Mouse (Mus musculus): ENCODE data around the gene Crygn. TPM values are rescaled to one million over a fixed set of nuclear protein-coding genes. Genes with fewer than 3 reads are reported as not detected.

Crygn gene
- polyA plus RNA-seq, 1 experiment from 2014 or later = not detected

DNA sequence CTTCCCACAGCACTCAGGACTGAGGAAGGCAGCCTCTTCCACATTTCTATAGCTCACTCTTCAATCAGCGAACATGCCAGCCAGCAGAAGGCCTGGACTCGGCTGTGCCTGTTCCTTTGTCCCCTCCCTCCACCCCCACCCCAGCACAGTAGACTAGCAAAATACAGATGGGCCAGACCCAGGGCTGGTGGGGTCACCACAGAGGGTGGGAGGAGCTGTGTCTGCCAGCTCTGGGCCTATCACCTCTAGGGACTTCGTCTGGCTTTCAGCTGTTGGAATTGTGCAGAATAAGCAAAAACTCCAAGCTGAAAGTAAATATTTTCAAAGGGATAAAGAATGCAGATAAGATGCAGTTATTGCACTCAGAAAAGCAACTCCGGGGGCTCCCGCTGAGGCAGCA, 33.0 kb downstream of the Crygn start:
- H3K27ac ChIP-seq = peak overlapping the region; percentile 22; the same call in 1 of the 2 replicates
- no peaks in the 10 kb centered on the region for H3K9me3 ChIP-seq (replicated peaks)
- 59% methylated on average over 5 of the region's 5 CpGs for WGBS
- ATAC-seq = peak; percentile 58; the same call in 1 of the 2 replicates
- 0 out of 2 replicates have a peak overlapping the region, but pooled peaks have one; percentile 12 for H3K9ac ChIP-seq
- no peak overlapping the region for H3K4me3 ChIP-seq
- no peaks in the 10 kb centered on the region for H3K36me3 ChIP-seq (ENCODE audit: poor library complexity, severe bottlenecking)
- peaks cover 8% of the 10 kb centered on the region for H3K4me1 ChIP-seq
- peaks cover 14% of the 10 kb centered on the region for H3K27me3 ChIP-seq
- no peak overlapping the region for H3K4me2 ChIP-seq

DNA sequence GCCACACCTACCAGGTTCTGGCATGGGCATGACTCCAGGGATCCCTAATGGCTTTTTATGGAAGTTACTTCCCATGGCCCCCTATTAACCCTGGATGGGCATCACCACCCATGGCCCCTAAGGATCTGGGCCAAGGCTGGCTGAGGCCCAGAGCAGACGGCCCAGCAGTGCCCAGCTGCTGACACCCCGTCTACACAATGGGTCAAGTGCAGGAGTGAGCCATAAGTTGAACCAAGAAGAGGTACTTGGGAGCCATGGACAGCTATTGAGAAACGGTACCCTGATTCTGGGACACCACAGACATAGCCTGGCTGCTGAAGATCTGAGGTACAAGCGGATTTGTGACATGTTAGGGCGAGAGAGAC, 33.6 kb downstream of the Crygn start:
- H3K36me3 ChIP-seq (ENCODE audit: poor library complexity, severe bottlenecking) = no peaks in the 10 kb centered on the region
- no peaks in the 10 kb centered on the region for H3K9me3 ChIP-seq (replicated peaks)
- peaks cover 9% of the 10 kb centered on the region for H3K27me3 ChIP-seq
- no peak overlapping the region for H3K4me2 ChIP-seq
- no peak overlapping the region for H3K4me3 ChIP-seq
- 0 out of 2 replicates have a peak, but pooled peaks cover 6% of the 10 kb centered on the region for H3K4me1 ChIP-seq
- H3K27ac ChIP-seq = no peak overlapping the region; the same call in 1 of the 2 replicates
- H3K9ac ChIP-seq = no peak overlapping the region
- 75% methylated on average over 5 of the region's 5 CpGs for WGBS
- no peak for ATAC-seq

DNA sequence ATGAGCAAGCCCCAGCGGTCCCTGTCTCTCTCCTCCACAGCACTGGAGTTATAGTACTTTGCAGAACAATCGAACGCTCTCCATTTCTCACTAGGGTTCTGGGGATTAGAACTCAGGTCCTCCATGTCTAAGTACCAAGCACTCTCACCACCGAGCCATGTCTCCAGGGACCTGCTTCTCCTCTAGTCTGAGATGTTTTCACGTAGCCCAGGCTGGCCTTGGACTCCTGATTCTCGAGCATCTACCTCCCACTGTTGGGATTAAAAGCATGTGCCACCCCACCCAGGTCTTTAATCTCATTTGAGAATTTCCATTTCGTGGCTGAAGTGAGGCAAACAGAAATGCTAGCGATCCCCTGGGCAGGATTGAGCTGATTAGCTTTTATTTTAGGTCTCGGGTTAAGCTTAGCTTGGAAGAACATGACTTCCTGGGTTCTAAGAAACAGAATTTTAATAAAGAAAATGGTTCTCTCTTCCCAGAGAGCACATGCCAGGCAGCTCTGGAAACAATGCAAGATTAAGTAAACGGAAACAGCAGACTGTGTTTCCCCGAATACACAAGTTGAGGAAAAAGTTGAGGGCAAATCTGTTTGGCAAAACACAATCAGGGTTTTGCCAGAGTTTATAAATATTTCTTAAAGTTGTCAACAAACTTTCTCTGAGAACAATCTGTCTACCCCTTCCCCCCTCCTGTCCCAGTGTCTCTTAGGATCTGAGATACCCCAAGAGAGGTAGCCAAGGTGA, 34.1 kb downstream of the Crygn start:
- WGBS = 63% methylated on average over 11 of the region's 11 CpGs
- no peak for ATAC-seq
- peaks cover 5% of the 10 kb centered on the region for H3K27me3 ChIP-seq

DNA sequence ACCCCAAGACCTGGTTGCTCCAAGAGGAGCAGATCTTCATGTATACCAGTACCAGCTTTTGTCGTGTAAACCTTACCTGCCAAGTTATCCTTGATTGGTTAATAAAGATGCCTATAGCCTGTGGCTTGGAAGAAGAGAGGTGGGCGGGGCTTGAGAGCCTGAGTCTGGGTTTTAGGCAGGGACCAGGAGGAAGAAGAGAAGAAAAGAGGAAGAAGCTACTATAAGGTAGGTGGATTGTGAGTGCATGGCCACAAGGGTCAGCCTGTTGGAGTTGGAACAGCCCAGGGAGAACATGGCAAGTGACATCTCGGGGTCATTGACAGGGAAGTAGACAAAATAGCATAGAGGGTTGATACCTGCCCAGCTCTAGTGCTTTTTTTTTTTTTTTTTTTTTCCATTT, 38.0 kb downstream of the Crygn start:
- H3K36me3 ChIP-seq (ENCODE audit: poor library complexity, severe bottlenecking) = no peaks in the 10 kb centered on the region
- H3K4me2 ChIP-seq = no peak overlapping the region
- H3K4me1 ChIP-seq = 0 out of 2 replicates have a peak, but pooled peaks cover 6% of the 10 kb centered on the region
- 86% methylated on average over 3 of the region's 3 CpGs for WGBS
- no peak for ATAC-seq
- H3K4me3 ChIP-seq = no peak overlapping the region
- no peaks in the 10 kb centered on the region for H3K9me3 ChIP-seq (replicated peaks)
- H3K9ac ChIP-seq = no peak overlapping the region
- no peaks in the 10 kb centered on the region for H3K27me3 ChIP-seq
- H3K27ac ChIP-seq = no peak overlapping the region

More for the DNA sequence above, 34.1 kb downstream of the Crygn start:
- Histone ChIP-seq H3K4me2 (no peak overlapping the region), H3K4me3 (no peak overlapping the region), H3K4me1 (0 out of 2 replicates have a peak, but pooled peaks cover 6% of the 10 kb centered on the region), H3K9me3 (replicated peaks) (no peaks in the 10 kb centered on the region), H3K36me3 (ENCODE audit: poor library complexity, severe bottlenecking) (no peaks in the 10 kb centered on the region), H3K9ac (no peak overlapping the region), H3K27ac (no peak overlapping the region)

DNA sequence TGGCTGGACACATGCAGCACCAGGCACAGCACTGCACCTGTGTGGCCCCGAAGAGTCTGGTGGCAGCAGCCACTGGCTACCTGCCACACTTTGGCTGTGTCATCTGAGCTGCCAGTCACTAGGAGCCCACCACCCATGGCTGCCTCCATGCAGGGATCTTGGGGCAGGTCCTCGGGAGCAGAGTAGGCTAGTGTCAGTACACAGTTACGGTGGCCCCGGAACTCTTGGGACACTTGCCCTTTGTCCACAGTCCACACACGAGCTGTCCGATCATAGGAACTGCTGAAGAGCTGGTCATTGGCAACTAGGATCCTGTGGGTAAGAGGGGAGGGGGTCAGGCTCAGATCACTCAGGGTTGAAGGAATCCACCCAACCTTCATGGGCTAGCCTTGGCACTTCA, 39.7 kb downstream of the Crygn start:
- H3K27ac ChIP-seq = no peak overlapping the region
- no peak overlapping the region for H3K9ac ChIP-seq
- no peak overlapping the region for H3K4me2 ChIP-seq
- 97% methylated on average over 6 of the region's 6 CpGs for WGBS
- no peak overlapping the region for H3K4me3 ChIP-seq
- no peaks in the 10 kb centered on the region for H3K9me3 ChIP-seq (replicated peaks)
- no peaks in the 10 kb centered on the region for H3K27me3 ChIP-seq
- no peak for ATAC-seq
- no peaks in the 10 kb centered on the region for H3K36me3 ChIP-seq (ENCODE audit: poor library complexity, severe bottlenecking)
- H3K4me1 ChIP-seq = no peaks in the 10 kb centered on the region

DNA sequence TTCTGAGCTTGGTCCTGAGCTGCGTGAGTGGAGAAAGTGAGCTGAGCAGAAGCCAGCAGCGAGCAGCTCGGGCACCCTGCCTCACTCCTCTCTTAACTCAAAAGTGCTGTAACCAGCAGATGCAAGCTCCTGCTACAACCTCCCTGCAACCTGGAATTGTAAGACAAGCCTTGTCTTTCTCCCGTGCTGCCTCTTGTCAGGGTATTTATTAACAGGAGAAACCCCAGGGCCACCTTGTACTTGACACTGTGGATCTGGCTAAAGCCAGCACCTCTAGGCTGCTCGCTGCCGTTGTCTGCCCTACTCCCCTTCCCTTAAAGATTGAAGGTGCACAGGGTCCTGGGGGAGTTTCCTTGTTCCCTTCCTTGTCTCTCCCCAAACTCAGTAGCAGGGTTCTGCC, 43.8 kb downstream of the Crygn start:
- no peak for ATAC-seq
- no peak overlapping the region for H3K4me2 ChIP-seq
- H3K27ac ChIP-seq = no peak overlapping the region
- H3K27me3 ChIP-seq = no peaks in the 10 kb centered on the region
- no peak overlapping the region for H3K9ac ChIP-seq
- peaks cover 9% of the 10 kb centered on the region; the same call in 1 of the 2 replicates for H3K9me3 ChIP-seq (replicated peaks)
- H3K36me3 ChIP-seq (ENCODE audit: poor library complexity, severe bottlenecking) = peaks cover 31% of the 10 kb centered on the region
- WGBS = 95% methylated on average over 6 of the region's 6 CpGs
- no peak overlapping the region for H3K4me3 ChIP-seq
- 0 out of 2 replicates have a peak, but pooled peaks cover 6% of the 10 kb centered on the region for H3K4me1 ChIP-seq

DNA sequence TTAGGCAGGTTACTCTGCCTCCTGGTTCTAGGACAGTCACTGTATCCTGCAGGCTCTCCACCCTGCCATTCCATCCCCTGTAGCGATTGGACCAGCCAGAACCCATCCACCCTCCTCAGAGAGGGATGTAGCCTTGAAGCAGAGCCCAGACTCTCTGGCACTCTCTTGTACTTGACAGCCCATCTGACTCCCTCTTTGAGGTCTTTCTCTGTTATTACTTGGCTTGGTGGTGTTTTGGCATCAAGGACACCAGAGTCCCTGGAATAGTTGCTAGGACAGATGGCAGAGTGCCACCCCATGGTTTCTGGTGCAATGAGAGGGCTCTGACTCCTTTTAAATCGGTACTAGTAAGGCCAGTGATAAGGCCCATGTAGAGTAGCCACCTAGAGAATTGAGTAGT, 44.6 kb downstream of the Crygn start:
- H3K9me3 ChIP-seq (replicated peaks) = peaks cover 9% of the 10 kb centered on the region; the same call in 1 of the 2 replicates
- no peak overlapping the region for H3K27ac ChIP-seq
- no peaks in the 10 kb centered on the region for H3K27me3 ChIP-seq
- H3K4me1 ChIP-seq = 0 out of 2 replicates have a peak, but pooled peaks cover 6% of the 10 kb centered on the region
- peaks cover 39% of the 10 kb centered on the region for H3K36me3 ChIP-seq (ENCODE audit: poor library complexity, severe bottlenecking)
- no peak overlapping the region for H3K4me3 ChIP-seq
- no peak overlapping the region for H3K9ac ChIP-seq
- no peak for ATAC-seq
- no peak overlapping the region for H3K4me2 ChIP-seq
- 88% methylated on average over 2 of the region's 2 CpGs for WGBS

DNA sequence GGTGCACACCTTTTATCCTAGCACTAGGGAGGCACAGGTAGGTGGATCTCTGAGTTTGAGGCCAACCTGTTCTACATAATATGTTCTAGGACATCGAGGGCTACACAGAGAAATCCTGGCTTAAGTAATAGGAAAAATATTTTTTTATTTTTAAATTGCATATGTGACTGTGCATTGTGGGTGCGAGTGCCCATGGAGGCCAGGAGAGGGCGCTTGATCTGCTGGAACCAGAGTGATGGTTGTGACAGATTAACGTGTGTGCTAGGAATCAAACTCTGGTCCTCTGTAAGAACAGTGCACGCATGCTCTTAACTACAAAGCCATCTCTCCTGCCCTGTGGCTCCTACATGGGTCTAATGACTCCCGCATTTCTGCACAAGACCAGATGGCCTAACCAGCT, 46.2 kb downstream of the Crygn start:
- Histone ChIP-seq H3K9ac (no peak overlapping the region), H3K27ac (no peak overlapping the region), H3K4me2 (no peak overlapping the region), H3K4me3 (no peak overlapping the region), H3K27me3 (no peaks in the 10 kb centered on the region), H3K36me3 (ENCODE audit: poor library complexity, severe bottlenecking) (peaks cover 55% of the 10 kb centered on the region), H3K9me3 (replicated peaks) (peaks cover 9% of the 10 kb centered on the region; the same call in 1 of the 2 replicates), H3K4me1 (0 out of 2 replicates have a peak, but pooled peaks cover 6% of the 10 kb centered on the region)
- 93% methylated on average over 6 of the region's 6 CpGs for WGBS
- ATAC-seq = no peak

DNA sequence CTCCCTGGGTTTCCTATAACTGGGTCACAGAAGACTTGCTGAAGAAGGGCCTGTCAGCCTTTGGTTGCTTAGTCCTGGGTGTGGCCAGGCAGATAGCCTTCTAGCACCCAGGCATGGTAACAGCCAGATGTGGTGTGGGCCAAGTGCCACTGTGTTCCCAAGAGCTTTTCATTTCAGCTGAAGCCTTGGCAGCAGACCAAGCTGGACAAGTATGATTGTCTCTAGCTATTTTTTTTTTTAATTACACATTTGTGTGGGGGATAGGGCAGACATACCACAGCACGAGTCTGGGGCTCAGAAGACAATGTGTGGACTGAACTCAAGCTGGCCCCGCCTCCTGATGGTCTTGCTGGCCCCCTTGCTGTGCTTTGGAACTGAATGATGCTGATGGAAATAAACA, 47.8 kb downstream of the Crygn start:
- Histone ChIP-seq H3K4me2 (no peak overlapping the region), H3K27ac (no peak overlapping the region), H3K4me3 (no peak overlapping the region), H3K9ac (no peak overlapping the region), H3K36me3 (ENCODE audit: poor library complexity, severe bottlenecking) (peaks cover 71% of the 10 kb centered on the region), H3K4me1 (0 out of 2 replicates have a peak, but pooled peaks cover 6% of the 10 kb centered on the region), H3K27me3 (no peaks in the 10 kb centered on the region), H3K9me3 (replicated peaks) (peaks cover 9% of the 10 kb centered on the region; the same call in 1 of the 2 replicates)
- no peak for ATAC-seq
- WGBS = 52% methylated on average over 2 of the region's 2 CpGs

DNA sequence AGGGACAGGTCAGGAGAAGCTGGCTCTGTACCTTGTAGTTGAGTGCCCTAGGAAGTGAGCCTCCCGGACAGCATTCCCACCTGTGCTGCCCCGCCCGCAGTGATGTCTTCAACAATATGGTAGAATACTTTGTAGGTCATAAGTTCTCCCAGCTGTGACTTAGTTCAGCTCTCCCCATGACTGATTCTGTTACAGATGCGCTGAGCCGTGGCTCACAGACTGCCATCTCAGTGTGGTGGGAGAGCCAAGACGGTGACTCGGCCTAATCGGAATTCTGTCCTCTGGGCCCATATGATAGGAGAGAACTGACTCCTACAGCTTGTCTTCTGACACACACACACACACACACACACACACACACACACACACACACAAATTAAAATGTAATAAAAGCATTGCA, 53.2 kb downstream of the Crygn start:
- WGBS = 97% methylated on average over 8 of the region's 8 CpGs
- Histone ChIP-seq H3K9me3 (replicated peaks) (no peaks in the 10 kb centered on the region), H3K36me3 (ENCODE audit: poor library complexity, severe bottlenecking) (peaks cover 98% of the 10 kb centered on the region), H3K27ac (no peak overlapping the region), H3K4me2 (no peak overlapping the region), H3K9ac (no peak overlapping the region), H3K4me1 (no peaks in the 10 kb centered on the region), H3K27me3 (no peaks in the 10 kb centered on the region), H3K4me3 (no peak overlapping the region)
- no peak for ATAC-seq

DNA sequence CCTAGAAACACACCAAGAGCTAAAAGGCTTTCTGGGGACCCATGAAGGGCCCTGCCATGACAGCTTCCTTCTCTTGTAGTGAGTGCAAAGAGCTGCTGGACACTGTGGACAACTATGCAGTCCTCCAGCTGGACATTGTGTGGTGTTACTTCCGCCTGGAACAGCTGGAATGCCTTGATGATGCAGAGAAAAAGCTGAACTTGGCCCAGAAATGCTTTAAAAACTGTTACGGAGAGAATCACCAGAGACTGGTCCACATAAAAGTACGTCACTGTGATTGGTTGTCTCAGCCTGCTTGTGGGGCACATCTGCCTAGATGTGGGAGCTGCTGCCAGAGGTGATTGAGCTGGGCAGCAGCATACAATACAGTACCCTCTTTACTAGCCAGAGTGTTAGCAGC, 56.5 kb downstream of the Crygn start:
- H3K9ac ChIP-seq = no peak overlapping the region
- H3K36me3 ChIP-seq (ENCODE audit: poor library complexity, severe bottlenecking) = peaks cover 96% of the 10 kb centered on the region
- H3K4me3 ChIP-seq = no peak overlapping the region
- H3K27ac ChIP-seq = no peak overlapping the region
- 91% methylated on average over 3 of the region's 3 CpGs for WGBS
- H3K9me3 ChIP-seq (replicated peaks) = no peaks in the 10 kb centered on the region
- H3K27me3 ChIP-seq = no peaks in the 10 kb centered on the region
- no peak overlapping the region for H3K4me2 ChIP-seq
- H3K4me1 ChIP-seq = no peaks in the 10 kb centered on the region
- no peak for ATAC-seq
